Comparison of ENCODE assay signal across 8 mouse cellular contexts in genomic region chr5:144875892-144876291, GRCm38 (mm10).
DNase-seq lines count a peak whose midpoint lies in the region; ATAC-seq and TF ChIP-seq lines count a peak whose summit lies in the region.

No protein-coding gene starts in this region.

- no peak overlapping the region for H3K27ac ChIP-seq in kidney, postnatal 0 days
- no peak overlapping the region for H3K27ac ChIP-seq in liver, embryonic 15.5 days (replicated peaks)
- H3K27ac ChIP-seq in stomach, postnatal 0 days (replicated peaks): no peak overlapping the region

- TF ChIP-seq EP300 in stomach, postnatal 0 days (optimal IDR thresholded peaks at IDR 0.05): no peak

- no peaks in the 10 kb centered on the region for H3K9me3 ChIP-seq in kidney, postnatal 0 days (replicated peaks; ENCODE audit: low read length)
- H3K9me3 ChIP-seq in liver, embryonic 15.5 days (replicated peaks): no peaks in the 10 kb centered on the region
- no peaks in the 10 kb centered on the region for H3K9me3 ChIP-seq in stomach, postnatal 0 days (ENCODE audit: control insufficient read depth, low read length)

- WGBS in kidney, postnatal 0 days: 15% methylated on average over 13 of the region's 13 CpGs
- 3% methylated on average over 13 of the region's 13 CpGs for WGBS in liver, embryonic 15.5 days (ENCODE audit: insufficient replicate concordance)
- WGBS in stomach, postnatal 0 days: 9% methylated on average over 13 of the region's 13 CpGs

- peaks cover 21% of the 10 kb centered on the region; the same call in 1 of the 2 replicates for H3K36me3 ChIP-seq in kidney, postnatal 0 days (ENCODE audit: insufficient read depth, low read length)
- H3K36me3 ChIP-seq in liver, embryonic 15.5 days (replicated peaks): no peaks in the 10 kb centered on the region
- H3K36me3 ChIP-seq in stomach, postnatal 0 days (ENCODE audit: control insufficient read depth, insufficient read depth, low read length): peaks cover 11% of the 10 kb centered on the region

- peak; percentile 93 for TF ChIP-seq CTCF in kidney, postnatal 0 days (IDR thresholded peaks at IDR 0.05; ENCODE audit: low read depth)
- peak; percentile 97 for TF ChIP-seq CTCF in stomach, postnatal 0 days (IDR thresholded peaks at IDR 0.05; ENCODE audit: low read depth)

- no peaks in the 10 kb centered on the region for H3K4me1 ChIP-seq in kidney, postnatal 0 days (replicated peaks; ENCODE audit: insufficient read depth, low read length)
- 0 out of 2 replicates have a peak, but pooled peaks cover 3% of the 10 kb centered on the region for H3K4me1 ChIP-seq in liver, embryonic 15.5 days (replicated peaks)
- H3K4me1 ChIP-seq in stomach, postnatal 0 days (replicated peaks; ENCODE audit: control insufficient read depth, insufficient read depth): no peaks in the 10 kb centered on the region

- peak; percentile 65 for DNase-seq in A20 (ENCODE audit: low read depth, low spot score)
- peak; percentile 27 for DNase-seq in Muller cell, postnatal 12 days (ENCODE audit: inconsistent ontology term)
- DNase-seq in cerebellum, postnatal 14 days: peak; percentile 88 to 90
- peak; percentile 24 to 46 for DNase-seq in gastrocnemius, adult 8-10 months (ENCODE audit: low spot score in 2 of 2)
- peak; percentile 73 for DNase-seq in kidney, postnatal 0 days (ENCODE audit: low spot score)
- DNase-seq in neural tube, embryonic 10.5 days (ENCODE audit: extremely low spot score, low spot score): peak; percentile 67
- peak; percentile 74 for DNase-seq in stomach, postnatal 0 days (ENCODE audit: low spot score)

- H3K27me3 ChIP-seq in kidney, postnatal 0 days (ENCODE audit: insufficient read depth, low read length): no peaks in the 10 kb centered on the region
- H3K27me3 ChIP-seq in liver, embryonic 15.5 days: no peaks in the 10 kb centered on the region
- no peaks in the 10 kb centered on the region for H3K27me3 ChIP-seq in stomach, postnatal 0 days (ENCODE audit: control insufficient read depth, insufficient read depth, low read length)

- no peak overlapping the region for H3K9ac ChIP-seq in kidney, postnatal 0 days (ENCODE audit: low read depth, low read length)
- H3K9ac ChIP-seq in liver, embryonic 15.5 days: no peak overlapping the region
- no peak overlapping the region for H3K9ac ChIP-seq in stomach, postnatal 0 days (ENCODE audit: low read length)

- H3K4me3 ChIP-seq in kidney, postnatal 0 days (replicated peaks; ENCODE audit: low read depth, low read length): no peak overlapping the region
- H3K4me3 ChIP-seq in liver, embryonic 15.5 days (replicated peaks): no peak overlapping the region
- no peak overlapping the region for H3K4me3 ChIP-seq in stomach, postnatal 0 days (ENCODE audit: low read depth, low read length)

- ATAC-seq in kidney, postnatal 0 days (replicated peaks; ENCODE audit: low FRiP score, low read depth): no peak
- peak; percentile 28; the same call in 1 of the 2 replicates for ATAC-seq in liver, embryonic 15.5 days (ENCODE audit: insufficient read depth)
- ATAC-seq in stomach, postnatal 0 days (ENCODE audit: low FRiP score, low TSS enrichment): peak; percentile 64

- no peak overlapping the region for H3K4me2 ChIP-seq in kidney, postnatal 0 days (ENCODE audit: low read length)
- H3K4me2 ChIP-seq in liver, embryonic 15.5 days: no peak overlapping the region
- no peak overlapping the region for H3K4me2 ChIP-seq in stomach, postnatal 0 days (replicated peaks; ENCODE audit: low read depth)

Comparison
In these comparisons a context has a peak if more than half of its experiments do, and no peak if none do; other contexts are left out.
1. DNase-seq: peak in every context shown above with its lines; median percentile 89 in cerebellum, postnatal 14 days; 74 in stomach, postnatal 0 days; 73 in kidney, postnatal 0 days; 67 in neural tube, embryonic 10.5 days; 65 in A20; 35 in gastrocnemius, adult 8-10 months; 27 in Muller cell, postnatal 12 days.